Mouse (Mus musculus): ENCODE data around the gene Ctla4.

- TF ChIP-seq CTCF (IDR thresholded peaks at IDR 0.05; ENCODE audit: control insufficient read depth, insufficient read depth, insufficient read length), result no peak
- TF ChIP-seq CEBPB (IDR thresholded peaks at IDR 0.05; ENCODE audit: low read depth), result no peak
- TF ChIP-seq MAX (IDR thresholded peaks at IDR 0.05), result no peak
- no peak for TF ChIP-seq USF1 (IDR thresholded peaks at IDR 0.05; ENCODE audit: low read depth)
- no peak for TF ChIP-seq MYOG (IDR thresholded peaks at IDR 0.05; ENCODE audit: control insufficient read depth, extremely low read depth, insufficient read length)
These were observed 54.6 kb downstream of the Ctla4 start for GRCm38 (mm10) chr1:60941056-60942048.

All from C2C12 (cell line).